Mouse (Mus musculus) midbrain, embryonic 16.5 days (tissue): Measurements from ENCODE around the gene Nfib. TPM values are rescaled to one million over a fixed set of nuclear protein-coding genes. Genes with fewer than 3 reads are reported as not detected.
A peak's percentile ranks its signal among the peaks of the same experiment; 100 is the strongest.
"Not testable (repeated sequence)": the region's sequence is repeated elsewhere in the genome, so short reads cannot be mapped to it uniquely, and the experiment has no call there.

Experiments used
- ATAC-seq: fragments of 200-750 bp; cut with Nextera tagmentation; 2 replicates; pipeline ENCODE4 v1.8.0; 2017; ENCODE audit warnings: moderate TSS enrichment
- H3K27ac ChIP-seq: fragments of 300-500 bp; sonication (generic); 2 replicates; pipeline ENCODE4 v1.5.1; 2014; ENCODE audit warnings: mild to moderate bottlenecking, low read length, mixed read lengths
- H3K27me3 ChIP-seq: fragments of 300-500 bp; sonication (generic); 2 replicates; pipeline ENCODE4 v1.6.1; 2014; ENCODE audit warnings: low read depth, low read length, mixed read lengths; ENCODE audit not compliant: control insufficient read depth, insufficient read depth
- H3K36me3 ChIP-seq: fragments of 300-500 bp; sonication (generic); 2 replicates; pipeline ENCODE4 v1.6.1; 2014; ENCODE audit warnings: mild to moderate bottlenecking, low read length, moderate library complexity, mixed read lengths; ENCODE audit not compliant: control insufficient read depth, insufficient read depth
- H3K4me1 ChIP-seq: fragments of 300-500 bp; sonication (generic); 2 replicates; pipeline ENCODE4 v1.6.1; 2014; ENCODE audit warnings: mild to moderate bottlenecking, low read length, mixed read lengths; ENCODE audit not compliant: control insufficient read depth, insufficient read depth
- H3K4me2 ChIP-seq: fragments of 300-500 bp; sonication (generic); 2 replicates; pipeline ENCODE4 v1.6.1; 2014; ENCODE audit warnings: mild to moderate bottlenecking, low read length, mixed read lengths
- H3K4me3 ChIP-seq: fragments of 300-500 bp; sonication (generic); 2 replicates; pipeline ENCODE4 v1.5.1; 2014; ENCODE audit warnings: low read depth, mild to moderate bottlenecking, low read length, moderate library complexity, mixed read lengths
- H3K9ac ChIP-seq: fragments of 300-500 bp; sonication (generic); 2 replicates; pipeline ENCODE4 v1.6.1; 2014; ENCODE audit warnings: low read depth, low read length, mixed read lengths
- H3K9me3 ChIP-seq: fragments of 300-500 bp; sonication (generic); replicated peaks from 2 replicates; pipeline ENCODE4 v1.6.1; 2014; ENCODE audit warnings: mild to moderate bottlenecking, low read length, mixed read lengths; ENCODE audit not compliant: control insufficient read depth, poor library complexity, severe bottlenecking
- WGBS: fragments of 180-500 bp; shearing (Covaris S2); extraction: QIAGEN DNeasy Blood & Tissue Kit; methylation state at CpG from one replicate; pipeline ENCODE4 v1.1.7; 2014; 5-methylcytosine and 5-hydroxymethylcytosine counted together
- polyA plus RNA-seq: library from polyadenylated mRNA; unstranded; fragments of >200 nt; fragmentation: Nextera tagmentation; extraction: Ambion mirVana; gene quantifications from 2 replicates; pipeline ENCODE4 v1.2.1, GENCODE M21; 2015

The Nfib gene
- polyA plus RNA-seq, 1 experiment from 2014 or later, result 47.2 TPM

- Histone ChIP-seq H3K9ac (no peak overlapping the region), H3K27me3 (no peaks in the 10 kb centered on the region), H3K9me3 (no peaks in the 10 kb centered on the region), H3K27ac (no peak overlapping the region), H3K4me3 (no peak overlapping the region), H3K4me1 (no peaks in the 10 kb centered on the region), H3K36me3 (no peaks in the 10 kb centered on the region), H3K4me2 (no peak overlapping the region)
- 60% methylated on average over 4 of the region's 4 CpGs for WGBS
- ATAC-seq, result no peak
These were observed 433.5 kb downstream of the Nfib start for GRCm38 (mm10) chr4:82272099-82272498.

- no peak overlapping the region for H3K9ac ChIP-seq
- no peak overlapping the region for H3K4me2 ChIP-seq
- H3K9me3 ChIP-seq, result no peaks in the 10 kb centered on the region
- WGBS, result 45% methylated on average over 3 of the region's 3 CpGs
- ATAC-seq, result peak; percentile 72; the same call in 1 of the 2 replicates
- no peaks in the 10 kb centered on the region for H3K36me3 ChIP-seq
- H3K27me3 ChIP-seq, result no peaks in the 10 kb centered on the region
- no peaks in the 10 kb centered on the region for H3K4me1 ChIP-seq
- no peak overlapping the region for H3K4me3 ChIP-seq
- H3K27ac ChIP-seq, result no peak overlapping the region
These were observed 434.0 kb downstream of the Nfib start for GRCm38 (mm10) chr4:82271547-82271946.

GRCm38 (mm10) chr4:82267832-82268778, 437.4 kb downstream of the Nfib start:
- no peaks in the 10 kb centered on the region for H3K36me3 ChIP-seq
- no peak overlapping the region for H3K9ac ChIP-seq
- H3K4me1 ChIP-seq, result no peaks in the 10 kb centered on the region
- 78% methylated on average over 14 of the region's 14 CpGs for WGBS
- no peak overlapping the region for H3K4me2 ChIP-seq
- H3K27me3 ChIP-seq, result no peaks in the 10 kb centered on the region
- no peaks in the 10 kb centered on the region for H3K9me3 ChIP-seq
- H3K4me3 ChIP-seq, result no peak overlapping the region
- no peak overlapping the region for H3K27ac ChIP-seq
- no peak for ATAC-seq

GRCm38 (mm10) chr4:82266066-82266619, 439.4 kb downstream of the Nfib start:
- no peaks in the 10 kb centered on the region for H3K27me3 ChIP-seq
- no peak for ATAC-seq
- H3K36me3 ChIP-seq, result no peaks in the 10 kb centered on the region
- H3K9me3 ChIP-seq, result no peaks in the 10 kb centered on the region
- no peak overlapping the region for H3K9ac ChIP-seq
- no peak overlapping the region for H3K4me3 ChIP-seq
- WGBS, result 60% methylated on average over 4 of the region's 4 CpGs
- H3K4me1 ChIP-seq, result no peaks in the 10 kb centered on the region
- no peak overlapping the region for H3K27ac ChIP-seq
- H3K4me2 ChIP-seq, result no peak overlapping the region

- not testable (repeated sequence) for H3K36me3 ChIP-seq, H3K4me1 ChIP-seq, H3K27ac ChIP-seq, H3K9me3 ChIP-seq, ATAC-seq, H3K4me2 ChIP-seq, H3K27me3 ChIP-seq, H3K4me3 ChIP-seq, H3K9ac ChIP-seq
- WGBS, result 90% methylated on average over 1 of the region's 1 CpGs
These were observed 447.0 kb downstream of the Nfib start for GRCm38 (mm10) chr4:82258545-82258944.

GRCm38 (mm10) chr4:82252054-82252453, 453.5 kb downstream of the Nfib start:
- no peaks in the 10 kb centered on the region for H3K27me3 ChIP-seq
- WGBS, result 96% methylated on average over 8 of the region's 8 CpGs

GRCm38 (mm10) chr4:82250355-82250659, 455.2 kb downstream of the Nfib start:
- WGBS, result 55% methylated on average over 5 of the region's 5 CpGs
- no peaks in the 10 kb centered on the region for H3K4me1 ChIP-seq
- no peak for ATAC-seq

More at GRCm38 (mm10) chr4:82252054-82252453, 453.5 kb downstream of the Nfib start:
- no peak overlapping the region for H3K4me3 ChIP-seq
- no peaks in the 10 kb centered on the region for H3K36me3 ChIP-seq
- no peaks in the 10 kb centered on the region for H3K9me3 ChIP-seq
- no peak overlapping the region for H3K4me2 ChIP-seq
- no peak overlapping the region for H3K27ac ChIP-seq
- no peaks in the 10 kb centered on the region for H3K4me1 ChIP-seq
- H3K9ac ChIP-seq, result no peak overlapping the region
- no peak for ATAC-seq

GRCm38 (mm10) chr4:82249518-82250354, 455.8 kb downstream of the Nfib start:
- H3K36me3 ChIP-seq, result no peaks in the 10 kb centered on the region
- no peak for ATAC-seq
- no peak overlapping the region for H3K4me3 ChIP-seq
- WGBS, result 82% methylated on average over 11 of the region's 11 CpGs
- H3K9me3 ChIP-seq, result no peaks in the 10 kb centered on the region
- H3K4me1 ChIP-seq, result no peaks in the 10 kb centered on the region
- no peak overlapping the region for H3K27ac ChIP-seq
- H3K4me2 ChIP-seq, result no peak overlapping the region
- no peak overlapping the region for H3K9ac ChIP-seq
- no peaks in the 10 kb centered on the region for H3K27me3 ChIP-seq

More at GRCm38 (mm10) chr4:82250355-82250659, 455.2 kb downstream of the Nfib start:
- H3K27ac ChIP-seq, result no peak overlapping the region
- H3K9me3 ChIP-seq, result no peaks in the 10 kb centered on the region
- no peak overlapping the region for H3K9ac ChIP-seq
- H3K36me3 ChIP-seq, result no peaks in the 10 kb centered on the region
- H3K27me3 ChIP-seq, result no peaks in the 10 kb centered on the region
- H3K4me3 ChIP-seq, result no peak overlapping the region
- no peak overlapping the region for H3K4me2 ChIP-seq
